Mouse (Mus musculus) myocyte (in vitro differentiated cells): ENCODE data around the gene Hps5. TPM values are rescaled to one million over a fixed set of nuclear protein-coding genes. Genes with fewer than 3 reads are reported as not detected.

ENCODE experiments used
- H3K27me3 ChIP-seq: one replicate; pipeline ENCODE4 v1.6.1; 2011; ENCODE audit not compliant: control insufficient read depth, insufficient read depth, insufficient read length
- H3K36me3 ChIP-seq: one replicate; pipeline ENCODE4 v1.6.1; 2011; ENCODE audit not compliant: control insufficient read depth, insufficient read depth
- H3K4me2 ChIP-seq: one replicate; pipeline ENCODE4 v1.6.1; 2011; ENCODE audit warnings: low read depth, control low read depth
- H3K4me3 ChIP-seq: one replicate; pipeline ENCODE4 v1.5.1; 2011; ENCODE audit warnings: mild to moderate bottlenecking, control low read depth, moderate library complexity
- H3K79me2 ChIP-seq: one replicate; pipeline ENCODE4 v1.6.1; 2011; ENCODE audit not compliant: control insufficient read depth, insufficient read depth
- H3ac ChIP-seq: one replicate; pipeline ENCODE4 v1.6.1; 2011; ENCODE audit not compliant: control insufficient read depth, insufficient read length
- CEBPB ChIP-seq: IDR thresholded peaks from 2 replicates; pipeline ENCODE4 v1.6.1; 2011; ENCODE audit warnings: mild to moderate bottlenecking, moderate library complexity; ENCODE audit not compliant: poor library complexity, insufficient read depth, severe bottlenecking
- E2F4 ChIP-seq: IDR thresholded peaks from one replicate; pipeline ENCODE4 v1.6.1; 2011; ENCODE audit warnings: mild to moderate bottlenecking, control low read depth, moderate library complexity; ENCODE audit not compliant: insufficient read depth
- MAX ChIP-seq: IDR thresholded peaks from one replicate; pipeline ENCODE4 v1.6.1; 2011; ENCODE audit warnings: low read depth, mild to moderate bottlenecking, control low read depth
- MYOD1 ChIP-seq, 3 experiments: IDR thresholded peaks; one replicate each; pipeline ENCODE4 v1.6.1; 2011; ENCODE audit warnings: control low read depth in 2 of 3, low read depth in 2 of 3, mild to moderate bottlenecking in 2 of 3, moderate library complexity in 1 of 3; ENCODE audit not compliant: insufficient read length in 2 of 3, control insufficient read depth in 1 of 3
- MYOG ChIP-seq, 3 experiments: IDR thresholded peaks; one replicate each; pipeline ENCODE4 v1.6.1; 2011; ENCODE audit warnings: control low read depth in 2 of 3, low read depth in 2 of 3, mild to moderate bottlenecking in 2 of 3; ENCODE audit not compliant: insufficient read length in 2 of 3, control insufficient read depth in 1 of 3, insufficient read depth in 1 of 3
- POLR2A ChIP-seq: IDR thresholded peaks from one replicate; pipeline ENCODE4 v1.6.1; 2011; ENCODE audit warnings: low read depth, mild to moderate bottlenecking, control low read depth, moderate library complexity; ENCODE audit not compliant: insufficient read length
- POLR2AphosphoS2 ChIP-seq: IDR thresholded peaks from one replicate; pipeline ENCODE4 v1.6.1; 2011; ENCODE audit warnings: low read depth, control low read depth; ENCODE audit not compliant: insufficient read length
- REST ChIP-seq: IDR thresholded peaks from one replicate; pipeline ENCODE4 v1.6.1; 2011; ENCODE audit warnings: mild to moderate bottlenecking, control low read depth, moderate library complexity; ENCODE audit not compliant: insufficient read depth, insufficient read length
- SRF ChIP-seq: IDR thresholded peaks from one replicate; pipeline ENCODE4 v1.6.1; 2011; ENCODE audit warnings: low read depth; ENCODE audit not compliant: control insufficient read depth, insufficient read length
- TCF12 ChIP-seq: IDR thresholded peaks from one replicate; pipeline ENCODE4 v1.6.1; 2011; ENCODE audit warnings: mild to moderate bottlenecking, control low read depth; ENCODE audit not compliant: poor library complexity, insufficient read depth, severe bottlenecking
- TCF3 ChIP-seq: IDR thresholded peaks from one replicate; pipeline ENCODE4 v1.6.1; 2011; ENCODE audit warnings: low read depth, control low read depth; ENCODE audit not compliant: insufficient read length
- USF1 ChIP-seq: IDR thresholded peaks from one replicate; pipeline ENCODE4 v1.6.1; 2011; ENCODE audit warnings: low read depth, mild to moderate bottlenecking, control low read depth, moderate library complexity
- polyA plus RNA-seq: library from polyadenylated mRNA; unstranded; fragments of >200 nt; fragmentation: generic; extraction: Trizol; gene quantifications from one replicate; pipeline ENCODE4 v1.2.1, GENCODE M21; 2012; ENCODE audit warnings: missing spikeins

Gene Hps5
- polyA plus RNA-seq: 7.9 TPM

DNA sequence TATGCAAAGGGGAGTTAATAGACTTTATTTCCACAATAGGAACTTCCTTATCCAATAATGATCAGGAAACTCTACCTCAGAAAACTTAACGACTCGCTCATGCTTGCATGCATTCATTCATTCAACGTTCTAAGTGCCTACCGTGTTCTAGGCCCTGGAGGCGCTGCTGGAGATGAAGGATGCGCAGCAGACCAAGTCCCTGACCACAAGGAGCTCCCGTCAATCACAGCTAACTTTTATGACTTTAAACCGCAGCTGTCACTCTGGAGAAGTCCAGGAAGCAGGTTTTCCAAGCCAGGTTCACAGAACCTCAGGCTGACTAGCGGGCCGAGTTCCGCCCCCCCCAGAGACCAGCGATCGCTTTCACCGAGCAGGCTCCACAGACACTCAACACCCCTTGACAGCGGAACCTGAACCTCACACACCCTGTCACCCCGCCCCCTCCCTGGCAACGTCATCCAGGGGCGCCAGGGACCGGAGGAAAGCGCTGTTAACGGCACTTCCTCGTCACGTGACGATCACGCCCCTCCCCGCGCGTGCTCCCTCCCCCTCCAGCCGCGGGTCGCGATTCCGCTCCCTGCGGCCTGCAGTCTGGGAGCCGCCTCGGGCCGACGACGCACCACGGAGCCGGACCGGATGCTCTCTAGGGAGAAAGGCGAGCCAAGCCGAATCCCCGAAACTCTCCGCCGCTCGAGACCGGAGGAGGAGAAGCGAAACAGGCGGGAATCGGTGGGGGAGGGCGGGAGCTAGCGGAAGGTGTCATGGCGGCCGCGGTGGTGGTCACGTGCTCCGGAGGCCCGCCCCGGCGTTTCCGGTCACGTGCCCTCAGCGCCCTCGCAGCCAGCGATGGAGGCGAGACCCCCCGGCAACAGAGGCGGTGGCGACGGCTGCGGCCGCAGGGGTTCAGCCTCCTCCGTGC, at the start of gene Hps5, which contains the start of gene Gtf2h1:
Gene Hps5 (minus strand): TSS at position 778 of the 919 bp plus-strand sequence.
Gene Gtf2h1 (plus strand): TSS at position 817 of the 919 bp plus-strand sequence.
- H3ac ChIP-seq: peak within 1 kb of the TSS; percentile 85
- peak within 1 kb of the TSS; percentile 80 for H3K4me3 ChIP-seq
- TF ChIP-seq TCF3 (no peak), E2F4 (no peak), USF1 (peak; percentile 91), CEBPB (no peak), POLR2AphosphoS2 (peak; percentile 84), REST (no peak), MYOD1 (IDR thresholded peaks at IDR 0.05; ENCODE audit: control insufficient read depth in 1 of 3, insufficient read length in 2 of 3, low read depth in 2 of 3) (peak in 1 of 3 experiments; percentile 1), POLR2A (peak; percentile 83), TCF12 (no peak), SRF (no peak), MYOG (IDR thresholded peaks at IDR 0.05; ENCODE audit: control insufficient read depth in 1 of 3, insufficient read depth in 1 of 3, insufficient read length in 2 of 3, low read depth in 2 of 3) (peak in 1 of 3 experiments; percentile 37), MAX (no peak)
- peaks cover 61% of the 10 kb centered on the region for H3K79me2 ChIP-seq
- H3K27me3 ChIP-seq: no peaks in the 10 kb centered on the region
- peak within 1 kb of the TSS; percentile 85 for H3K4me2 ChIP-seq
- H3K36me3 ChIP-seq: peaks cover 7% of the 10 kb centered on the region

DNA sequence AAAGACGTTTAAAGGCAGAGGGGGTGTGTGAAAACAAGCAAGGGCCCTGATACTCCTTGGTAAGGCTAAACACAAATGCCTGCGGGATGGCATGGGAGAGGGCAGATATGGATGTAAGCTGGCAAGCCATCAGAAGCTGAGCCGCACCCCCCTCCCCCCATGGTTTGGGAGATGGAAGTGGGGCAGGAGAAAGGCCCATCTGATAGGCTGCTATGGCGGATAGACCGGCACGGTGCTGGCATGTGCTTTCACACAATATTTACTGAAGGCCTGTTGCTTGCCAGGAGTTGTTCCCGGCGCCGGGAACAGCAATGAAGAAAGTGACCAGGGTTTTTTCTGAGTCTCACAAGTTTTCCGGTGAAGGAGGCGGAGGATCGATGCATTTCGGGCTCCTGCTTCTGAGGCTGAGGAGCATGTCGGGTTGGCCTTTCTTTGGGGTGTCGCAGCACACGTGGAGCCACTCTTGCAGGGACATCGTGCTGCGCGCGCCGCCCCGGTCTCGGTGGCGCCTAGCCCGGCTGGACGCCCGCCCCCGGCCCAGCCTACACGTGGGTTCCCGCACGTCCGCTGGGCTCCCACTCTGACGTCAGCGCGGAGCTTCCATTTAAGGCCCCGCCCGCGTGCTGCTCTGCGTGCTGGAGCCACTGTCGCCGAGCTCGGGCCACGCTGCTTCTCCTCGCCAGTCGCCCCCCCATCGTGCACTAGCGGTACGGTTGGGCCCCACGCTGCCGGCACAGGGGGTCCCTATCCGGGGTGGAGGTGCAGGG, 49.5 kb upstream of the Hps5 start:
- TF ChIP-seq POLR2AphosphoS2 (peak; percentile 100), MAX (no peak), TCF3 (no peak), MYOD1 (IDR thresholded peaks at IDR 0.05; ENCODE audit: control insufficient read depth in 1 of 3, insufficient read length in 2 of 3, low read depth in 2 of 3) (peak in 1 of 3 experiments; percentile 38), POLR2A (peak; percentile 100), REST (peak; percentile 31), SRF (no peak), USF1 (peak; percentile 14), E2F4 (no peak), CEBPB (no peak), TCF12 (no peak), MYOG (IDR thresholded peaks at IDR 0.05; ENCODE audit: control insufficient read depth in 1 of 3, insufficient read depth in 1 of 3, insufficient read length in 2 of 3, low read depth in 2 of 3) (peak in 1 of 3 experiments; percentile 34)
- H3K4me3 ChIP-seq: peak overlapping the region; percentile 99

DNA sequence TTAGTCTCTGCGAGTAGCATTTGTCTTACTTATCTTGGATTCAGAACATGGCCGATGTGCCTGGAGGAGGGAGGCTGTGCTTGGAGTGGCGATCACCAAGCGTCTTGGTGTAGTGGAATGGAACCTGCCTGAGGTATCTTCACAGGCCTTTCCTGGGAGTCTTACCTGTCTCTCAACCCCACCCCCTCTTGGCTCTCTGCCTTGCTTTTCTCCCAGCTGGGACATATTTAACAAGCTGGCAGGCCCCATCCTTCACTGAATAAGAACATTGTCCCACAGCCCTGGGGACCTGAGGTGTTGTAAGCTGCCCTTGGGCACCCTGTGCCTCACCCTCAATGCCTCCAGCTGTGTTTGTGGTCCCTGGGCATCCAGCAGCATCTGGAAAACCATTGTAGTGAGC, 47.7 kb upstream of the Hps5 start:
- no peak for TF ChIP-seq TCF12
- TF ChIP-seq TCF3: no peak
- TF ChIP-seq MAX: no peak
- TF ChIP-seq E2F4: no peak
- TF ChIP-seq MYOG (IDR thresholded peaks at IDR 0.05; ENCODE audit: control insufficient read depth in 1 of 3, insufficient read depth in 1 of 3, insufficient read length in 2 of 3, low read depth in 2 of 3): no peak
- no peak for TF ChIP-seq POLR2A
- TF ChIP-seq CEBPB: no peak
- TF ChIP-seq SRF: no peak
- TF ChIP-seq USF1: no peak
- TF ChIP-seq POLR2AphosphoS2: no peak
- TF ChIP-seq MYOD1 (IDR thresholded peaks at IDR 0.05; ENCODE audit: control insufficient read depth in 1 of 3, insufficient read length in 2 of 3, low read depth in 2 of 3): no peak
- no peak for TF ChIP-seq REST
- H3K79me2 ChIP-seq: peaks cover 29% of the 10 kb centered on the region

More for the DNA sequence above, 49.5 kb upstream of the Hps5 start:
- no peaks in the 10 kb centered on the region for H3K27me3 ChIP-seq
- H3K4me2 ChIP-seq: peak overlapping the region; percentile 83
- H3K36me3 ChIP-seq: peaks cover 21% of the 10 kb centered on the region
- H3K79me2 ChIP-seq: peaks cover 38% of the 10 kb centered on the region
- H3ac ChIP-seq: peak overlapping the region; percentile 77

DNA sequence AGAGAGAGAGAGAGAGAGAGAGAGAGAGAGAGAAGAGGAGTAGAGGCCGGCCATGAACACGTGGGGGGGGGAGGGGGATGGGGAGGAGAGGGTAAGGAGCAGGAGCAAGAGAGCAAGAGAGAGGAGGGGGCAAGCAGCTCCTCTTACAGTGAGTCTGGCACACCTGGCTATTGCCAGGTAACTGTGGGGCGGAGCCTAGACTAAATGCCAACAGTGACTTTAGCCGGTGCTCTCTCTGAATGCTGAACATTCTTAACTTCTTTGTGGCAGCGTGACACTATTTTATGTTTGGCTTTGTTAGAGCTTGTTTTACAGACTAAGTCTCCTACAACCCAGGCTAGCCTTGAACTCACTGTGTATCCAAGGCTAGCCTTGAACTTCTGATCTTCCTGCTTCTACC, 46.4 kb upstream of the Hps5 start:
- Histone ChIP-seq H3K36me3 (no peaks in the 10 kb centered on the region), H3K79me2 (peaks cover 16% of the 10 kb centered on the region), H3K27me3 (no peaks in the 10 kb centered on the region), H3K4me2 (no peak overlapping the region), H3ac (no peak overlapping the region), H3K4me3 (no peak overlapping the region)
- TF ChIP-seq POLR2AphosphoS2: no peak
- TF ChIP-seq E2F4: no peak
- TF ChIP-seq REST: no peak
- TF ChIP-seq MYOG (IDR thresholded peaks at IDR 0.05; ENCODE audit: control insufficient read depth in 1 of 3, insufficient read depth in 1 of 3, insufficient read length in 2 of 3, low read depth in 2 of 3): no peak
- no peak for TF ChIP-seq USF1
- no peak for TF ChIP-seq TCF3
- no peak for TF ChIP-seq CEBPB
- no peak for TF ChIP-seq MAX
- no peak for TF ChIP-seq POLR2A

More for the DNA sequence above, 47.7 kb upstream of the Hps5 start:
- Histone ChIP-seq H3ac (no peak overlapping the region), H3K36me3 (peaks cover 8% of the 10 kb centered on the region), H3K4me3 (no peak overlapping the region), H3K4me2 (no peak overlapping the region), H3K27me3 (no peaks in the 10 kb centered on the region)
